Mouse (Mus musculus) embryo, embryonic 10 days (tissue): ENCODE results near the gene Clec3a.

ENCODE experiments used
- DNase-seq: peaks from one replicate; pipeline ENCODE4 v3.0.0-alpha.2; 2015; ENCODE audit warnings: low spot score

The Clec3a gene

GRCm38 (mm10) chr8:114417786-114418185 lies at the start of gene Clec3a:
Gene Clec3a, plus strand, starts transcription at chr8:114418086.
- no peak for DNase-seq

DNA sequence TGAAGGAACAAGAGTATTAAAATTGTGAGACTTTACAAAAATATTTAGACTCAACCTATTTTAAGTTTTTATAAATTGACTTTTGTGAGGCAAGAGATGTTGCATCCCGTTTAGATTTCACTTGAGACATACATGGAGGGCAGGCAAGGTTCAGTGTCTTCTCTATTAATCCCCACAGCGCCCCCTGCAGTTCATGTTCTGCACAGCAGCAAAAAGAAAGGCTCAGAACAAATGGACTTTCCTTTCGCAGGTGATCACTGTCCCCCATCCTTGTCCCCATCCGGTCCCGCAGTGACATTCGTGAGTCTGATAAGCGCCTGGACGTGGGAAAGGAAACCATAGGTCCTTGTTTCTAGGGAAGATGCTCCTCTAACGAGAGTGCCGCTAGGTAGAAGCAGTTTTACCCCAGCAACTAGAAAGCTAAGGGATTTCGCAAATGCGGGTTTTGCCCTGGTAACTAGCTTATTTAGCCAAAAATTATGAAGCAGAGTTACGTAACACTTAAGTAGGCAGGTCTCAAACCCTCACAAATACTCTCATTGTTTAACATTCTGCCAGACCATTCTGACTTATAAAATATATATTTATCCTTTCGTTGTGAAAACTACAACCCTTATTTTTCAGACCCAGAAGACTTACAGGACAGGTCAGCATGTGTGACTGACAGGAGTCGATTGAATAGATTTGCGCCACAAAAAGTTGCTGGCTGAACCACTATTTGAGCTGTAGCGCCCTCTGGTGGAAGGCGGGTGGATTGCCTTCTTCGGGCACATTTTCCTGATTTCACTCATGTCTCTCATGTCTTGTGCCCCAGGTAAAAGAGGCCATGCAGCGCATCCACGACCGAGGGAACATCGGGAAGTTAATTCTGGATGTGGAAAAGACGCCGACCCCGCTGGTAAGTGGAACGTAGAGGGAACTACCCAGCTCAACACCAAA lies 48.6 kb upstream of the Clec3a start:
- DNase-seq = peak; percentile 80

DNA sequence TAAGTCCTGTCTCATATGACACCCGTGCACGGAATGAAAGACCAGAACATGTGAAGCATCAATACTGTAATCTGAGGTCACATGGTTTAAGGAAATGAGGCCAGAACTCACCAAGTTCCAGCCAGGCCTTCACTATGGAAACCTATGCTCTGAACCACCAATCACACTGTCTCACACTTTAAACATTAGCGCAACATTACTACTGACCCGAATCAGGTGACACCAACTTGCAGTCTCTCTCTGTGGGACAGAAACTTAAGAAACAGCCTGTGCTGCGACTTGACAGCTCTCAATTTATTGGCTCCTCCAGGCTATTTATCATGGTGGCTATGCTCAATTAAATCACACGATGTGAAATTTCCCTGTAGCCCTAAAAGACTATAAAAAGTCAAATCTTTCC lies 43.5 kb upstream of the Clec3a start:
- no peak for DNase-seq

DNA sequence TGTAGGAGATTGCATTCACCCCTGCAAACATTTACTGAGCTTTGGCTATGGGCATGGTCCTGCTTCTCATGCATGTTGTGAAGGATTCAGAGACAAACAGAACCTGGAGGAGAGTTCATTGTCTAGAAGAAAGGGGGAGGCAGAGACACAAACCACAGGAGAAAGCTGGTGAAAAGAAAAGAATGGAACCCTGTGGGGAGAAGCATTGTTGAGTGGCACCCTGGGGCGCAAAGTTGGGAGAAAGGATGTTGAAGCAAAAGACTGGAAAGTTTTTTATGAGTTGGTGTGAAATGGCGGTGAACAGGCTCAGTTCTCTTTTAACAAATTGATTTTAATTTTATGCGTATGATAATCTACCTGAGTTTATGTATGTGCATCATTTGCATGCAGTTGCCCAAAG lies 33.7 kb upstream of the Clec3a start:
- DNase-seq = no peak

- no peak for DNase-seq
Measured at GRCm38 (mm10) chr8:114387494-114387893, 30.4 kb upstream of the Clec3a start.

- peak; percentile 53 for DNase-seq
Measured at GRCm38 (mm10) chr8:114390465-114391254, 27.2 kb upstream of the Clec3a start.

- DNase-seq = no peak
Measured at GRCm38 (mm10) chr8:114398326-114398725, 19.6 kb upstream of the Clec3a start.

DNA sequence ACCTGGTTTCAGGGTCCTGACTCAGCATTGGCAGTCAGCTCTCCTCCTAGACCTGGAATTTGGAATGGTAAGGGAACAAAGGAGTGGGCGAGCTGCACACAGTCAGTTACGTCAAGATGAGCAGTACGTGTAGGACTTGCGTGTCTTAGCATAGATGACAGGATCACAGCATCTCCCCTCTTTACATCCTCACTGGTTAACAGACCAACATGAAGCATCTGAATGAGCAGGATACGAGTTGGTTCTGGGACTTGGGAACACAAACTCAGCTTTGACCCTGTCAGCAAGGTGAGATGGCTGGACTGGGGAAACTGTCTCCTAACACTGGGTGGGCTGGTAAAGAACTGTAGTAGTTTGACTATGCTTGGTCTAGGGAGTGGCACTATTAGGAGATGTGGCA lies 18.6 kb upstream of the Clec3a start:
- DNase-seq = no peak

DNA sequence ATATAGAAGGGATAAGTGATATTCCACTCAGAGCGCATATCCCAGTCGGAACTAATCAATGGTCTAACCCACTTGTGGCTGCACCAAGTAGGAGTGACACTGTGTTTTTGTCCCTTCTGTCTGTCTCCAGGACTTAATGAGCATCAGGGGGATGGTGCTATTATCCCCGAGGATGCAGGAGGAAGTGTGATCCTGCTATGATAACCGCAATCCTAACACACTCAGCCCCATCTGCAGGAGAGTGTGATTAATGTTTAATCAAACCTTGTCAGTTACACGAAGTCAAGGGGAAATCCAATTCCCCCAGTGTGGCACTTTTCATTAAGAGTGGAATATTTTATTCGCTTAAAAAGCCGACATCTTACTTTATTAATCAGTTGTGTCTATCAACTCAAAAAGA lies 16.2 kb upstream of the Clec3a start:
- DNase-seq = no peak

DNA sequence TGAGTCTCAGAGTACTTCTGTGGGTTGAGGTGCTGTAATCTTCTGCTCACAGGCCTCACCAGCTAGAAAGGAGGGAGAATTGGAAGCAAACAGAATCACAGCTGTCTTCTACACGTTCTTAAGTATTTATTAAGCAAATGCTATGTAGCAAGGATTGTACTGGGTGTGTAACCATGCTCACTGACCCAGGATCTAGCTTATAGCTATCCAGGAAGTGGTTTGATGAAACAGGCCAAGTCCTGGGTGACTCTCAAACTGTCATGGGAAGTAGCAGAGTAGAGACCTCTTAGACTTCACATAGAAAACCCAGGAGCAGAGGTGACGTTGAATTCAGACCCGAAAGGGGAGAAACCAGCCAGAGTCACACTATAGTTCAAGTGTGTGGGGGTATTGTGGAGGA lies 6.5 kb upstream of the Clec3a start:
- no peak for DNase-seq

DNA sequence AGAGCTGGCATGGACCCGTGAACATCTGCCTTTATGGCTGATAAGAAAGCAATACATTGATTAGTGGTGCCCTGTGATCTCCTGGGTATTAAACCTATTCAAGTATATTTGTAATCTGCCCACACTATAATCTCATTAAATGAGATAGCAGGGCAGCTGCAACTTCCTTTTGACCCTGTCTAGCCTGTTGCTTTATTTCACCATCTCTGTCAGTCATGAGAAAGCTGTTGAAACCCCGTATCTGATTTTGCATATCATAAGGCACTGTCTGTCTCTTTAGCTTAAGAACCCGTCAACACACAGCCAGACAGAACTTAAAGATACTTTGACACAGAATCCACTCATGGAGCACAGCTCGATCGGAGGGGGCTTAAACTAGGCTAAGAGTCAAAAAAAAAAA lies 600 bp downstream of the Clec3a start:
- no peak for DNase-seq

DNA sequence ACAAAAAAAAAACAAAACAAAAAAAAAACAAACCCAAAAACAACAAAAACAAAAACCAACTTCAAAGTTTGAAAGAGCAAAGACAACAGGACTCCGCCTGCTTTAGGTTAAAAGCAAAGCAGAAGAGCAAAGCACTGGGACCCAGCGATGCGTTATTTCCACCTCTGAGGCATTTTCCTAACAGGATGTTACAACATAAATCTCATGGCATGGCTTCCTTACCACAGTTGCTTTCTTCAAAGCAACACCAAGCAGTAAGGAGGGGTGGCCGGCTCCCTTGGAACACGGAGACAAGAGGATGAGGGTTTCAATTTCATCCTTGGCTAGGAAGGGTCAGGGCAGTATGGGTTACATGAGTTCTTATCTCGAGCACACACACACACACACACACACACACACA lies 1.0 kb downstream of the Clec3a start:
- no peak for DNase-seq

GRCm38 (mm10) chr8:114421544-114421943 lies 3.7 kb downstream of the Clec3a start:
- no peak for DNase-seq

DNA sequence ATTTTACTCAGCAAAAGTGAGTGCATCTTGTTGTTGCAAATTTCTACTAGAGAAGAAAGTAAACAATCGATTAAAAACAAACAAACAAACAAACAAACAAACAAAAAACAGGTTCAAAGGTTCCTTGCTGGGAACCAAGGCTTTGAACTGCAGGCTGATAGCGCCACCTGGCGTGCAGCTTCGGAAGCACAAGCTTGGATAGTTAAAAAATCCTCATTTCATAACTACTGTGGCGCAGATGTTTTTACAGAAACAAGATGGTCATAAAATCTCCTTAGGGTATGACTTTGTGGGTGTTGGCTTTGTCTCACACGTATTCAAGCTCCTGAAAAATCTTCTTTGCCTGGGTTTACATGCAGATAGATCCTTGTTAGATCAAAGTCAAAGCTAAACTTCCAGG lies 20.4 kb downstream of the Clec3a start:
- DNase-seq = peak; percentile 77

DNA sequence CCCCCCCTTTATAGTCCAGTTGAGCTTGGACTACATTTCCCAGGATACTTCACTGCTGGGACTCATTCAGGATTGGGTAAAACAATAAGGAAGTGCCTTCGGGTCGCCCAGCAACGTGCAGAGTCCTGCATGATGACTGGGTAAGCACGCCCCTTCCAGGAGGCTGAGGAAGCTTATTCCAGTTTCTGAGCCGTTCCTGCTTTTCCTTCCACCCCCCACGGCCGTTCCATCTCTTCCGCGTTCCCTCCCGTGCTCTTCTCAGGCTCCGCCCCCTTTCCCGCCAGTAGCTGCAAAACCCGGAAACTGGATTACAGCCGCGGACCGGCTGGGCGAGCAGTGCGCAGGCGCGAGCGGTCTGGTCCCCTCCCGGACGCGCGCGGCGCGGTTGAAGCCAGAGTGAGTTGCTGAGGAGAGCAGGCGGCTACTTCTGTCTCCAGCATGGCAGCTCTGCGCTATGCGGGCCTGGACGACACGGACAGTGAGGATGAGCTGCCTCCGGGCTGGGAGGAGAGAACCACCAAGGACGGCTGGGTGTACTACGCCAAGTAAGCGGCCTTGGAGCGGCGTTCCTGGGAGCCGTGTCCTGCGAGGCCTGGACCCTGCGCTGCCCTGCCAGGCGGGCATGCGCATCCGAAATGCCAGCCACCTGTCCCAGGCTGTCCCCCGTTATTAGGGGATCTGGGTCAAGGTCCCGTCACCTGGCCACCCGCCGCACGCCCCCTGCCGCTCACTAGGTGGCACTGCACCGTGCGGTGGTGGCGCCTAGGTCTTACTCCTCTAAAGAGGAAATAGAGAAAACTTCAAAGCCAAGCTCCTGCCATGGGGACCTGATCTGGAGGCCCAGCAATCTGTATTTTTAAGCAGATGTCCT lies 21.7 kb downstream of the Clec3a start, which contains the start of gene Wwox:
Gene Wwox, plus strand, starts transcription at position 322 of the 871 bp plus-strand sequence.
- peak; percentile 95 for DNase-seq

GRCm38 (mm10) chr8:114440205-114440589 lies 22.3 kb downstream of the Clec3a start:
- no peak for DNase-seq

- peak; percentile 44 for DNase-seq
Measured at GRCm38 (mm10) chr8:114441616-114442015, 23.7 kb downstream of the Clec3a start.

- no peak for DNase-seq
Measured at GRCm38 (mm10) chr8:114446884-114447283, 29.0 kb downstream of the Clec3a start.

DNA sequence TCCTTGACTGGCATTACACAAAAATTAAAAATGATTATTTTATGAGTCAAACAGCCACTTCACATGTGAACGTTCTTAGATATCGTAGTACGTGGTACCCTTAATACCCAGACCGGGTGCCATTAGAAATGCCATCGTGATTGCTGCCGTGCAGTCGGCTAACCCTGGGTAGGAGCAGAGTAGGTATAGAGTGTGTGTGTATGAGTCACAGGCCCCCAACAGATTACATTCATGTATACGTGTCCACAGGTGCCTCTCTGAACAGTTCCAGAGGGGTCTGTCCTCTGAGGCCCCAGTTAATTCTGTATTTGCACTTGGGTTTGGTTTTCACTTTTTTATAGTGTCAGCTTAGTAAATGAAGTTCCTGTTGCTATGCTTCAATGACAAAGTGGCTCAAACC lies 34.4 kb downstream of the Clec3a start:
- no peak for DNase-seq

DNA sequence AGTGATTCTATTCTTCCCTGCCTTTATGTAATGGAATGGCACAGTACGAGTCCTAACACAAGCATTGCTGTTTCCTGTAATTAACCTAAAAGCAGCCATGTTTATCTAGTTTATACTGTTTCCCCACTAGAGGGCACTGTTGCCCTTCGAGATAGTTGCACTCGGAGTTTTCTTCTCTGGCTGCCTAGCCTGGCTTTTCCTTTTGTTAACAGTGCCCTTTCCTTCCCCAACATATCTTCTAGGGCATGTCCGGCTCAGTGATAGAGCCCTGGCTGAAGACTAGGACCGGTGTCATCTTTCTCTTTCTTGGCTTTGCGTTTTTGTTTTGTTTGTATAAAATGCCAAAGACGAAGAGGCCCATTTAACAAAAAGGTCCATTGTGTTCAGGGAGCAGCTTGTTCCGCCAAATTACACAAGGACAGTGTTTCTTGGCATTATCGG lies 34.9 kb downstream of the Clec3a start:
- DNase-seq = peak; percentile 90

DNA sequence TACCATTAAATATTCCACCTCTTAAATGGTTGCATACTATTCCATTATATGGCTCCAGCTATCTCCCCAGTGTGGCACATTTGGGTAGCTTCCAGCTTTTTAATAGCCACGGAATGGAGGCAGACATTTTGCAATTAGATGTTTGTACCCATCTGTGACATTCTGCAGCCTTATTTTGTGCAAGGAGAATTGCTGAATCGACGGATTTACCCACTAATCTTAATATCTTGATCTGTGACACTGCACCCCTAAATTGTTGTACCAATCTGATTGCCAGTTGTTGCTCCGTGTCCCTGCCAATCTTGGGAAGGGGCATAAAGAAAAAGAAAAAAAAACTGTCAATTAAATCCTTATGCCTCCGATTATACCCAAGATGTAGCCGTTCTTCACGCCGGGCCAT lies 37.4 kb downstream of the Clec3a start:
- no peak for DNase-seq

GRCm38 (mm10) chr8:114455953-114456352 lies 38.1 kb downstream of the Clec3a start:
- no peak for DNase-seq
